Mouse (Mus musculus) lung, postnatal 0 days (tissue): ENCODE data around the gene Zfp524.
A peak's percentile ranks its signal among the peaks of the same experiment; 100 is the strongest.

Source experiments
- CTCF ChIP-seq: IDR thresholded peaks from 2 replicates; pipeline ENCODE4 v1.5.1; 2016; ENCODE audit warnings: antibody characterized with exemption, mild to moderate bottlenecking
- EP300 ChIP-seq: IDR thresholded peaks from 2 replicates; pipeline ENCODE4 v1.6.1; 2016; ENCODE audit warnings: antibody characterized with exemption, mild to moderate bottlenecking, control low read depth

- TF ChIP-seq CTCF (peak; percentile 85), EP300 (no peak)
Measured at GRCm38 (mm10) chr7:5060239-5060731, 46.1 kb downstream of the Zfp524 start.
